Mouse (Mus musculus) lung, postnatal 14 days (tissue): Measurements from ENCODE around the gene Cib4.

Experiments used
- DNase-seq: peaks from one replicate; pipeline ENCODE4 v3.0.0; 2021

Cib4 gene

DNA sequence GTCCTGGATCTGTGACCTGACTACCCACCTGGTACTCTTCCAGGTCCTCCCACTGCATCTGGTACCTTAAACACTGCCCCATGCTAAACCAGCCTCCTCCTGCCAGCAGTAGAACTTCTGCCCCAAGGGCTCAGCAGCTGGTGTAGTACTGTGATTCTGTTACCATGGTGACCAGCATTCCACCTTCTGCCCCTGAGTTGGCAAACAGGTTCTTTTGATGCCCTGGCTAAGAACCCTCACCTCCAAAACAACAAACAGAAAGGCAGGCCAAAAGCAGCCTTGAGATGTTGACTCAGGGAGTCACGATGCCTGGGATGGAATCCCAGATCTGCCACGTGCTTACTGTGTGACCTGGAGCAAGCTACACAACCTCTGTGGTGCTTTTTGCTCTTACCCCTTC is at the start of gene Cib4:
Cib4 (minus strand) TSS at position 139 of the 400 bp plus-strand sequence.
- no peak for DNase-seq

GRCm38 (mm10) chr5:30594953-30595560 is 49.4 kb upstream of the Cib4 start:
- DNase-seq: no peak

GRCm38 (mm10) chr5:30593811-30594504 is 48.3 kb upstream of the Cib4 start:
- peak; percentile 16 for DNase-seq

DNA sequence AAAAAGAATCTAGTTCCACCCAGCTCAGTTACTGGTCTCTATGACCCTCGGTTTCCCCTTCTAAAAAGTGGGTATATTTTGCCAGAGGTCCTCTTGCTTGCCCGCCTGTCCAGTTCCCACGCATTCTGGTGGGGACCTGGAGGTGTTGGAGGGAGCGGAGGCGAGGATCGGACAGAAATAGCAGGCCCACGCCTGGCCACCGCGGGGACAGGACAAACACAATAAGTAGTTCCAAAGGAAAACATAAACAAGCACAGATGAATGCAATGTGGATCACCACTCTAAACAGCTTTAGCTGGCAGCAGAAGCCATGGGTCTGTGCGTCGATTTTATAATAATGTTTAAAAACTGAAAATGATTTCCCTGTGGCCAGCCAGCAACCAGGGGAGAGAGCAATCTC is 47.7 kb upstream of the Cib4 start:
- no peak for DNase-seq

- no peak for DNase-seq
These were observed 46.8 kb upstream of the Cib4 start for GRCm38 (mm10) chr5:30592279-30592980.

- DNase-seq: no peak
These were observed 46.1 kb upstream of the Cib4 start for GRCm38 (mm10) chr5:30591786-30592185.

DNA sequence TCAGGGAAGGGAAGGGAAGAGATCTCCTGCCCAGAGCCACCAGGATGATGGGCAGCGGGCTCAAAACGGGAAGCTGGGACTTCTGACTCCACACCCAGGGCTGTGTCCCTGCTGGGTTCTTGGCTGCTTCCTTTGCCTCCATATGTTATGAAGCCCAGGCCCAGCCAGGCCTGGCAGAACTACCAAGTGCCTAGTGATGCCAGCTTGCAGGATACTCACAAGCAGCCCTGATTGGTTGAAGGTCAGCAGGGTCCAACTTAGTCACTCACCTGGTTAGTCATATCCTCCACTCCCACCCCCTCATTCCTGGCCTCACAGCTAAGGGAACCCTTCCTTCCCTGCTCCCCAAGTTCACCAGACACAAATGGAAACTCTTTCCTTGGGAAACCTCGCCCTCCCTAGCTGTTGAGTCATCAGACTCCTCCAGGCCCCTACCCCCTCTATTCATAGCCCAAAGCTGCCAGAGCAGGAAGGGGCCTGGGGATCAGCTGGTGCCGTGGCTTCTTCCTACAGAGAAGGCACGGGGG is 45.6 kb upstream of the Cib4 start:
- no peak for DNase-seq

- no peak for DNase-seq
These were observed 44.6 kb upstream of the Cib4 start for GRCm38 (mm10) chr5:30590231-30590630.

DNA sequence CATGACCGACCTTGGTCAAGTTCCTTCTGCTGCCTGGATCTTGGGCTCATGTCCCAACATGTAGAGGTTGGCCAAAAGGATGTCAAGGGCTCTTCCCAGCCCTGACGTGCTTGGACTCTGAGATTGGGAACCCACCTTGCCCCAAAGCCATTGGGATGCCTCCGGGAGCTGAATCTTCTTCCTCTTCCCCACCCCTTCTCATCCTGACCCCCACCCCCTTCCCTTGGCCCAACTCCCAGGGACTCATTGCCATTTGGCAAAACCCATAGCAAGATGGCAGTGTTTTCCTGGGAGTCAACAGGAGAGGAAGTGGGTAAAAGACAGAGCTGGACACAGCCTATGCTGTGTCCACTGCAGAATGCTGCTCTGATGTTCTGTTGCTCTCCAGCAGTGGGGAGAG is 43.9 kb upstream of the Cib4 start:
- no peak for DNase-seq

DNA sequence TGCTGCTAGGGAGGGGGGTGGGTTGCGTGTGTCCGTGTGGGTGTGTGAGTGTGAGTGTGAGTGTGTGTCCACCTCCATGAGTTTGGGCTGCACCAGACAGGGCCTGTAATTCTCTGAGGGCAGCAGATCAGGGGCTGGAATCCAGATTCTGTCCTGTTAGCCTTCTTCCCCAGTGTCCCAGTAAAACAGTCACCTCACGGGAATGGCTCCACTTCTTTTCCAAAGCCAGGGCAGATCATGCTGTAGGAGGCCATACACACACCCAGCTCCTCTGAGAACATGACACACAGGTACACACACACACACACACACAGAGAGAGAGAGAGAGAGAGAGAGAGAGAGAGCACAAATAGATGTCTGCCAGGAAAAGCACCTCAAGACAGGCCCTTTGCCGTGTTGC is 43.4 kb upstream of the Cib4 start:
- DNase-seq: no peak

GRCm38 (mm10) chr5:30588301-30588968 is 42.8 kb upstream of the Cib4 start:
- DNase-seq: peak; percentile 20

- DNase-seq: peak; percentile 84
These were observed 42.2 kb upstream of the Cib4 start, which contains the start of gene Kcnk3 for GRCm38 (mm10) chr5:30587681-30588300. Gene Kcnk3, plus strand, starts transcription at chr5:30588170.

- DNase-seq: no peak
These were observed 41.5 kb upstream of the Cib4 start for GRCm38 (mm10) chr5:30587101-30587500.

DNA sequence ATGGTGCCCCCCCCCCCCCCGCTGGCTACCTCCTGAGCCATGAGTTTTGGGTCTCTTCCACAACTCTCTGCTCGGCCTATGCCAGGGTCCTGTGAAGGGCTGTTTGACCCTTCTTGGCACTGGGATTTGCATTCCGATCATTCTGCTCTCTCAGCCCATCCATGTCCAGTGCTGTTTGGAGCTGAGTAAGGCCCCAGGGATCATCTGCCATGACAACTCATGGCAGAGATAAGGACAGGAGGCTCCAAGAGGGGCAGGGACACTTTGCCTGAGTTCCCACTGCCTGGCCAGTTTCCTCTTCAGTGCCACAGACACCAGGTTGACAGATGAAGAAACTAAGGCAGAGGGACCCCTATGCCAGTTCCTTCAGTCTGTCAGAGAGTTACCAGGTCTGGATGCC is 41.0 kb upstream of the Cib4 start:
- no peak for DNase-seq

DNA sequence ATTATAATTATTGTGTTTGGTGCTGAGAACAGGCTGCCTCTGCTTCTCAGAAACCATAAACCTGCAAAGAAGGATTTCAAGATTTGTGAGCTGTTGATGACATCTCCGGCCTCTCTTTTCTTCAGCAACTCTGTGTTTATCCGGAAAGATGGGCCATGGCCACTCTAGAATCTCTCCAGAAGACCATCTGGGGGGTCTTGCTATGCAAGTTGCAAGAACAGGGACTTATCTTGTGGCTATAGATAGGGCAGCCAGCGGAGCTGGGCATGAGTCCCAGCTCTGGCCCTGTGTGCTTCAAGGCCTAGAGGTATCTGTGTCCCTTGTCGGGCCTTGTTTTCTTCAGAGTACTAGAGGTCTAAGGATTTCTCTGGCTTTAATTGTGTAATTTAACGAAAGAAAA is 36.4 kb upstream of the Cib4 start:
- DNase-seq: no peak

DNA sequence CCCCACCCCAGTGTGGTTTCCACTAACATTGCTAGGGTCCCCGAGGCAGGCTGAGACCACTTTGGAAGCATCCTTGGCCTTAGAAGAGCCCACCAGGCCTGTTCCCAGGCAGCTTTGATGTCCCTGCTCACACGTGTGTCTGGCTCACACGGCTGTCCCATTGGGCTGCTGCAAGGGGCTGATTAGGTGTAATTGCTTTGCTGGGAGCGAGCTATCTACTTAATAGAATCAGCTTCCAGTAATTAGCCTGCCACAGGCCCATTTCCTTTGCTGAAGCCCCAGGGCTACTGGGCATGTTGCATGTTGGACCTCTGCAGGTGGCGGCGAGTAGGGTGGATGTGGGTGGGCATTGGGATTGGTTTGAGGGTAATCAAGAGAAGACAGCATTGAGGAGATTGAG is 35.1 kb upstream of the Cib4 start:
- DNase-seq: no peak

- no peak for DNase-seq
These were observed 32.9 kb upstream of the Cib4 start for GRCm38 (mm10) chr5:30578445-30579080.

DNA sequence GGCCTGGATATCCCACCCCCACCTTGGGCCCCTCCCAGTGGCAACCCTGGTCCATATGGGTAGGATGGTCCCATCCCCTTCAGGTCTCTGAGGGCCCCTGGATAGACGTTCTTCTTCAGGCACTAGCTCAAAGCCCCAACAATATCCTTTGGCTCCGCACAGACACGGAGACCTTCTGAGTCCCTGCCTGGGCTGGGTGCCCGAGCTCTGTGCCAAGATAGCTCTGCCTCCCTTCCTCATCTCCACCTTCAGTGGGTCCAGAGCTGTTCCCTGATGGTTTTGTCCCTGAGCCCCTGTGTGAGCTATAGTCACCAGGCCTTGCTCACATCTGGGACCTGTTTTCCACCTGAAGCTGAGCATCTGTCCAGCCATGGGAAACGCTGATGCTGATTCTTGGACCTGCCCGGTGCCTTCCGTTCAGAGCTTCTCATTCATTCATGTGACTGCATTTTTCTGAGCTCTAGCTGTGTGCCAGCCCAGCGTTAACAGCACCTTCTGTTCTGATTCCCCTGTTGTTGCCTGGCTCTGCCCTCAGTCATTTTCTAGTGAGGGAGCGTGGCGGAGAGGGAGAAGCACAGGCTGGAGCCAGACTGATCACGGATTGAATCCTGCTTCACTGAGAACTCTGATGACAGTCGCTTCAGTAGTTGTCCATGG is 32.1 kb upstream of the Cib4 start:
- no peak for DNase-seq

DNA sequence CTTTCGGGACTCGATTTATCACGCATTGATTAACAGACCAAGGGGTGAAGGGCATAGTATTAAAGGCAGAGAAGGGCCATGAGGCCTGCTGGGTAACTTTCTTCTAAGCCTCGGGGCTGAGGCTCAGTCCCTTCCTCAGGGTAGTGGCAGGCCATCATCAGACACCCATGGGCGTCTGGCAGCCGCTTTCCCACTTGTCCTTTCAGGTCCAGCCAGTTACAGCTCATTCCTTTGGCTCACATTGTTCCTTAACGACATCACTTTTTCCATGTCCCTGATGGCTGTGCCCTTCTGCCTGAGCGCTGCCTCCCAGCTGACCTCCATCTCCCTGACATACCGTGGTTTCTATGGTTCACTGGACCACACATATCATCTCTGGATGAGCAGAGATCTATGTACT is 31.6 kb upstream of the Cib4 start:
- DNase-seq: peak; percentile 57

- DNase-seq: no peak
These were observed 30.6 kb upstream of the Cib4 start for GRCm38 (mm10) chr5:30576233-30576632.

- DNase-seq: no peak
These were observed 28.7 kb upstream of the Cib4 start for GRCm38 (mm10) chr5:30574367-30574766.

- DNase-seq: no peak
These were observed 26.2 kb upstream of the Cib4 start for GRCm38 (mm10) chr5:30571820-30572219.
